ENCODE assay signal across 10 mouse cellular contexts in genomic region chr13:110560566-110560965, GRCm38 (mm10).
DNase-seq lines count a peak whose midpoint lies in the region; TF ChIP-seq lines count a peak whose summit lies in the region.
"Had no signal": no experiment of that assay in that cellular context is flagged by ENCODE, and none has a peak within 500 bp of the region (broad histone marks: within the 10 kb centered on the region; RNA-seq: fewer than 3 reads in every experiment).

No protein-coding gene starts in this region.

- TF ChIP-seq CTCF in liver, adult 2 months (IDR thresholded peaks at IDR 0.05; ENCODE audit: low read depth, low read length): no peak

- H3K4me3 ChIP-seq in liver, adult 2 months (ENCODE audit: insufficient read depth, low read depth, low read length): no peak overlapping the region
- H3K4me3 ChIP-seq in hindbrain, embryonic 10.5 days: no peak overlapping the region
- H3K4me3 ChIP-seq: liver, embryonic 13.5 days had no signal

- H3K27ac ChIP-seq in liver, adult 2 months (replicated peaks; ENCODE audit: insufficient read depth, low read depth, low read length): no peak overlapping the region
- H3K27ac ChIP-seq in hindbrain, embryonic 10.5 days: no peak overlapping the region
- H3K27ac ChIP-seq: liver, embryonic 13.5 days had no signal

- no peak for TF ChIP-seq POLR2A in liver, adult 2 months (IDR thresholded peaks at IDR 0.05; ENCODE audit: extremely low read depth, insufficient read depth, low read length)

- no peak overlapping the region for H3K9ac ChIP-seq in liver, adult 2 months (ENCODE audit: low read depth, low read length)
- H3K9ac ChIP-seq: liver, embryonic 13.5 days had no signal

- DNase-seq in liver, adult 2 months (ENCODE audit: extremely low read depth, low read depth, low spot score): peak; percentile 35
- DNase-seq in liver: no peak
- DNase-seq in layer of hippocampus, adult 8-10 months (ENCODE audit: low spot score in 2 of 2): peak; percentile 43 to 55
- peak; percentile 43 for DNase-seq in lung, postnatal 14 days
- peak; percentile 84 for DNase-seq in telencephalon, adult 2 months (ENCODE audit: low read depth, low spot score)
- DNase-seq in hindbrain, embryonic 10.5 days (ENCODE audit: low spot score): no peak
- DNase-seq in urinary bladder, postnatal 10 days (ENCODE audit: low spot score): no peak
- DNase-seq: cerebellum, adult 18-20 months; kidney, postnatal 36 days; liver, embryonic 13.5 days had no signal

- H3K36me3 ChIP-seq in liver, adult 2 months (ENCODE audit: control insufficient read depth, insufficient read depth, low read length): no peaks in the 10 kb centered on the region
- H3K36me3 ChIP-seq in hindbrain, embryonic 10.5 days: no peaks in the 10 kb centered on the region
- H3K36me3 ChIP-seq: liver, embryonic 13.5 days had no signal

- no peaks in the 10 kb centered on the region for H3K79me2 ChIP-seq in liver, adult 2 months (ENCODE audit: control insufficient read depth, insufficient read depth, low read length)

- H3K27me3 ChIP-seq in liver, adult 2 months (ENCODE audit: control insufficient read depth, insufficient read depth, low read length): no peaks in the 10 kb centered on the region
- H3K27me3 ChIP-seq in hindbrain, embryonic 10.5 days (ENCODE audit: insufficient read depth, poor library complexity, severe bottlenecking): no peaks in the 10 kb centered on the region
- H3K27me3 ChIP-seq: liver, embryonic 13.5 days had no signal

- H3K4me1 ChIP-seq in liver, adult 2 months (ENCODE audit: control insufficient read depth, insufficient read depth, low read length): no peaks in the 10 kb centered on the region; the same call in 1 of the 2 replicates
- H3K4me1 ChIP-seq in hindbrain, embryonic 10.5 days (replicated peaks): peaks cover 6% of the 10 kb centered on the region

- 90% methylated on average over 13 of the region's 13 CpGs for WGBS in liver, adult 2 months
- WGBS in hindbrain, embryonic 10.5 days: 86% methylated on average over 13 of the region's 13 CpGs

- no peaks in the 10 kb centered on the region for H3K9me3 ChIP-seq in hindbrain, embryonic 10.5 days
- H3K9me3 ChIP-seq: liver, embryonic 13.5 days had no signal

Comparison
In these comparisons a context has a peak if more than half of its experiments do, and no peak if none do; other contexts are left out.
1. DNase-seq: peak in liver, adult 2 months (single experiment), layer of hippocampus, adult 8-10 months (2 of 2), lung, postnatal 14 days (single experiment) and telencephalon, adult 2 months (single experiment); none in liver (single experiment), hindbrain, embryonic 10.5 days (single experiment) and urinary bladder, postnatal 10 days (single experiment).